Mouse (Mus musculus) urinary bladder, adult 18-20 months (tissue): Measurements from ENCODE around the gene Pfkfb2.
A peak's percentile ranks its signal among the peaks of the same experiment; 100 is the strongest.

Experiments used
- DNase-seq, 2 experiments: peaks; one replicate each; pipeline ENCODE4 v3.0.0; 2022; ENCODE audit warnings: low spot score in 2 of 2, mixed read lengths in 2 of 2

The Pfkfb2 gene

DNA sequence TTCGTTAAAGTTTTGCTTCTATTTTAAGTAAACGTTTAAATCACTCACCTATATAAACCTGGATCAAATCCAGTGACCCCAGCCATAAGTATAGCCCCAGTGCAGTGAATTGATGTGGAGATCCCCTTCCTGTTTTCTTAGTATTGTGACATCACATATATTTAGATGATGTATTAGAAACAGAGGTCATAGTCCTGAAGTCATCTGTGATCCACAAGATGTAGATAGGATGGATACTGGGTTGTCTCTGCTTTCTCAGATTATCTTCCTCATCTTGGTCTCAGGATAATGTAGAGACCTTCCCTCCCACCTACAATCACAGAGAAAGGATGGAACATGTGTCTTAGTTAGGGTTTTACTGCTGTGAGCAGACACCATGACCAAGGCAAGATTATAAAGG lies at the start of gene Pfkfb2:
Pfkfb2 (minus strand) TSS at position 101 of the 400 bp plus-strand sequence.
- no peak for DNase-seq

DNA sequence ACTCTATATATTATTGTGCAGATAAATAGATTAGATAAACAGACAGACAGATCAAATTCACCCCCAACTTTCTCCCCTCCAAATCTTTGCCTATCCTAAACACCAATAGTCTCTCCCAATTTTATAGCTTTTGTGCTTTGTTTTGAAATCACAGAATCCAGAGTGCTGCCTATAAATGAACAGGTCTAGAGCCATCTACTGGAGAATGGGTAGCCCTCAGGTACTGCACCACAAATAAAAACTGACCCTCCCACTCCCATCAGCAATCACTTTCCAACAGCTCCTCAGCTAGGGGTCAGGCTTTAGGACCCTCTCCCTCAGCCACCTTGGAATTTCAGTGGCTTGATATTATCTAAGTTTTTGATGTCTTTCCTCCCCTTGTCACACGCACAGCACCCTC lies 47.6 kb upstream of the Pfkfb2 start:
- DNase-seq = no peak

DNA sequence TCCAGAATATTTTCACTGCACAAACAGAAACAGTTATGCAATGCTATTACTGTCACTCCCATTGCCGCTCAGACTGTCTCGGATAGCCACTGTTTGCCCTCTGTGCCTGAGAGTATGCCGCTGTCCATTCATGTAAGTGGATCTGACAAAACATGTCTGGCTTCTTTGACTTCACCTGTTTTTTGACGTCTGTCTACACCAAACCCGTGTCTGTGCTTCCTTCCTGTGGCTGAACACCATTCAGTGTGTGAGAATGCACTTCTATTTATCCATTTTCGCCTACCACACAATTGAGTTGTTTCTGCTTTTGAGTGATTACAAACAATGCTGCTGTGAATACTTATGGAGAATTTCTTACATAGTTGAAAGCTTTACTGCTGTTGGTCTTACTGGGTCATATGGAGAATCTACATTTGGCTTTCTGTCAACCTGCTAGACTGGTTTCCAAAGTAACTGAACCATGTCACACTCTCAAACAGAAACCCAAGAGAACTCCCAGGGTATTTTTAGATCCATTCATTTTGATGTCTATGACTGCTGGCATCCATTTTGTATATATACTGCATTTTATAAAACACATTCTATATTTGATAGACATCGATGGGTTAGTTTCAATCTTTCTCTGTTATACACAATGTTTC lies 46.8 kb upstream of the Pfkfb2 start:
- DNase-seq = no peak

DNA sequence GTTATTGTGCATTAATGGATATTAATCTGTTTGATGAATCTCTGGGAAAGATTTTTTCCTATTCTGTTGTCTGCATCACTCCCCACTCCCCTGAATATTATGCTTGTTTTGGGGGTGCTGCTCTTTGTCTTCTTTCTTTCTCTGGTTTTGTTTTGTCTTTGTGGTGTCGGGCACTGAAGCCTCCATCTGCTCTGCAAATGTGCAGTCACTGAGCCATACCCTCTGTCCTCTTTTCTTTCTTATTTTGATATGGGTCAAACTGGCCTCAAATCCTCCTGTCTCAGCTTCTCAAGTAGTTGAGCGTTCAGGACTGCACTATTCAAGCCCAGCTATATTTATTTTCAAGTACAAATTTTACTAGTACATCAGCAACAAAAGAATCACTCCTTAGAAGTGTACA lies 46.2 kb upstream of the Pfkfb2 start:
- no peak for DNase-seq

DNA sequence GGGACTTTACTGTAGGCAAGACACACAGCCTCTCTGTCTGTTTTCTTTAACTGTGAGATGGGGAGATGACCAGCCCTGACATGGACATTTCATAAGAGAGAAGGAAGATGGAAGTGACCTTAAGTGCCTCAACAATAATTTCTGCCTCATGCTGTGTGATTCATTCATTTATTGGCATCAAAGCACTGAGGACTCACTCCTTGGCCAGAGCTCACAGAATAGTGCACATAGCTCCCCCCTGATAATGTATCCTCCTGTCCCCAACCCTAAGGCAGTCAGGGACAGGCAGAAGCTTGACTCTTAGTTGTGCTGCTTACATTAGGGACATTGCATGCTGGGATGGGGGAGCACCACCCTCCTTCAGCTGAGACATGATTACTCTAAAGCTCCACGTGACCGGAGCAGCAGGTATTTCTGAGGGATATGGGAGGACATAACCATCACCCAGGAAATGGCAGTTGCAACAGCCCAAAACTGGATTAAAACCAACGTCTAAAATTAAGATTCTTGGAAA lies 42.0 kb upstream of the Pfkfb2 start:
- no peak for DNase-seq

DNA sequence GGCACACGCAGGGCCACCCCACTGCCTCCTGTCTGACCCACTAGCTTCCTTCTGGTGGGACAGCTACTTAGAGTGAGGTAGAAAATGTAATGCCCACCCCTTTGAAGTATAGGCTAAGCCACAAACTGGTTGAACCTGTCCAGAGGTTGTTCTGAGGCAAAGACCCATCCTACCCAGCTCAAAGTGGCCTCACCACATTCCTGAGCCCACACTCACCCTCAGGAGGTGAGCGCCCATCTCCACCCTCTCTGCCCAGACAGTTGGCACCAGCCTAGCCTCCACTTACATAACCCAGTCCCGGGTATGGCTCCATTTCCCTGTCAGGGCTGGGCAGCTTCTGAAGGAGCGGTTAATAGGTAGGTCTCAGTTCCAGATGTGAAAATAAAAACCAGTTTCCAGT lies 41.4 kb upstream of the Pfkfb2 start:
- peak in 1 of 2 experiments; percentile 78 for DNase-seq

DNA sequence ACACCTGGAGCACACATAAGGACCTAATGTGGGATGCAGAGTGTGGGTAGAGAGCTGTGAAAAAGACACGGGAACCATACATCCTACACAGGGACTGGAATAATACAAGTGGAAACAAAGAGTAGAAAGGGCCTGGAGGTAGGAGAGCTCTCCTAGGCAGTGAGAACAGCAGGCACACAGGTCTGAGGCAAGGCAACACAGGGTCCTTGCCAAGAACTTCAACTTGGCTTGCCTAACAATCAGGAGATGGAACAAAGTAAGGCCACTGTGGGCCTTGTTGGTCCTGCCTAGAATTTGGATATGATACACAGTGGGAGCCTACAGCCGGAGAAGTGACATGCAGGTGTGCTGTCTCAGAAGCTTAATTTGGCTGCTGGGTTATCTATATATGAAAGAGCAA lies 40.9 kb upstream of the Pfkfb2 start:
- no peak for DNase-seq

DNA sequence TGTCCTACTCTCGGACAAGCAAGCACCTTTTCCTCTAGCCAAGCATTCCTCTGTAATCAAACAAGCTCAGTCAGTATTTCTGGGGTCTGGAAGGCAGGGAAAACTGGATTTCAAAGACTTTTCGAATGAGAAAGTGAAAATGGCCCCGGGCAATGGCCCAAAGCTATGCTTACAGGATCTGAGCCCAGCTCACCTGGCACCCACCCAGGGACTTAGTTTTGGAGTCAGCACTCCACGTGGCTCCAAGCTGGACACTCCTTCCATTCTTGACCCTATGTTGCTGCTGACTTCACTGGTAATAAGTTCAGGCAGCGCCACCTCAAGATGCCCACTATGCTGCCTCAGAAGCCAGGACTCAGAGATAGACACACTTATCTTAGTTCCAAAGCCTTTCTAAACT lies 38.0 kb upstream of the Pfkfb2 start:
- no peak for DNase-seq

DNA sequence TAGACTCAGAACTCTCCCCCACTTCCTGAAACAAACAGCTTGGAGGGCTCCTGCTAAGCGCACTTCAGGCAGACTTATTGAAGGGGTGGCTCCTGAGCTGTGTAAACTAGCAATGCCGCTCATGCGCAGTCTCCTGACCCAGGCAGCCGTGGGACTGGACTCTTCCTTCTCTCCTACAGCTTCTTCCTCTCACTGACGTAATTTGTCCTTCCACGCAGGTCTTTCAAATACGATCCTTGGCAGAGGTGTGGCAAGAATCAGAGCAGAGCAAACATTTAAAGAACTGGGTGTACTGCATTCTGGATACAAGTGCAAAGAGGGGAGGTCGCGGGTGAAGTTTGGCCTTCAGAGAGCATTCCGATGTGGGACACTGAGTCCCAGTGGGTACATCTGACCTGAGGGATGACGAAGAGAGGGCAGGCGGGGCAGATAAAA lies 35.0 kb upstream of the Pfkfb2 start:
- peak; percentile 49 to 67 for DNase-seq

DNA sequence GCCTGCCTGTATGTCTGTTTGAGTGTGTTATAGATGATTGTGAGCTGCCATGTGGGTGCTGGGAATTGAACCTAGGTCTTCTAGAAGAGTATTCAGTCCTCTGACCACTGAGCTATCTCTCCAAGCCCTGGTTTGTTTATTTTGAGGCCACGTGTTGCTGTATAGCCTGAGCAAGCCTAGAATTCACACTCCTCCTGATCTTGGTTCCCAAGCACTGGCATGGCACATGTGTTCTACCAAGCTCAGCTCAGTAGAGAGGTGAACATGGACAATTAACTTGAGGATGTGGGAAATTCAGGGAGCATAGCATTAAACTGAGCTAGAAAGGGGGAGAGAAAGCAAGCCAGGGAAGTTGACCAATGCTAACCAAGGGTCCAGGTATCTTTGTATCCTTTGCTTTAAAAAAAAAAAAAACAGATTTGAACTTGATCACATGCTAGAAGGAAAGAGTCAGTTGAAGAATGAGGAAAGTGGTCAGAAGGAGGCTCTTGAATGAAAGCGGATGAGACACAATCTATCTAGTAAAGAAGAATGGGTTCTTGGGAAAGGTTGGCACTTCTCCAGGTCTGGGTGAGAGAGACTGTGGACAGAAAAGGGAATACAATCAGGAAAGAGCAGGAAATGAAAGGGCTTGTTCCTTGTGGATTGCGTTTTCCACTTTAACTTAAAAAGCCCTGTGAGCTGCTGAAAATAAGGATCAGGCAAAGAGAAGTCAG lies 33.1 kb upstream of the Pfkfb2 start:
- DNase-seq = no peak

DNA sequence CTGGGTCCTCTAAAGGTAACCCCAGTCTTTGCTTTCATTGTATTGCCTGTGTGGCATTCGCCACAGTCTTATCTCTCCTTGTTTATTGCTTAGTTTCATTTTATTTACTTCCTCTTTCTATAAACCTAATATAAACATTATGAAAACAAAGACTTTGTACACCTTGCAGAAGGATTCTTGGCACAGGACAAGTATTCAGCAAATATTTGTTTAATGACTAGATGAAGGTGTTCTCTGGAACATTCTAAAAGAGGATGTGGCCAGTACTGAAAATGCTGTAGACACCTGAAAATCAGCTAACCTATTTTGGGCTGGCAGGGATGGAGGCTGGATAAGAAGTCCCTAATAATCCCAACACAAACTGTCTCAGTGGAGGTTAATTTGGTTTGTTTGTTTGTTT lies 32.5 kb upstream of the Pfkfb2 start:
- DNase-seq = no peak

DNA sequence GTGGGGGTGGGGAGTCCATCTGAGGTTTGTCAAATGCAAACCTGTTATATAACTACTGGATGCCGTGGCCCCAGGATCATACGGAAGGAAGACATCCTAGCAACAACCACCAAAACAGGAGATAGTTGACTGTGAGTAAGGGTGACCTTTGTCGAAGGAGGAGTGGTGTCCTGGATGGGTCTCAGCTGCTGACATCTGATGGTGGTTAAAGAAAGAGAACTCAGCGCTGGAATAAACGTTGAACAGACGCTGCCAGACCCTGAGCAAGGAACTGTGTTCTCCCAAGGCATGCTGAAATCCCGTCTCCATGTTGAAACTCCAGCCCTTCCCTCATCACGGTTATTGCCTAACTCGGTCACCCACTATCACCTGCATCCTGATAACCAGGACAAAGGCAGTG lies 30.6 kb upstream of the Pfkfb2 start:
- no peak for DNase-seq

DNA sequence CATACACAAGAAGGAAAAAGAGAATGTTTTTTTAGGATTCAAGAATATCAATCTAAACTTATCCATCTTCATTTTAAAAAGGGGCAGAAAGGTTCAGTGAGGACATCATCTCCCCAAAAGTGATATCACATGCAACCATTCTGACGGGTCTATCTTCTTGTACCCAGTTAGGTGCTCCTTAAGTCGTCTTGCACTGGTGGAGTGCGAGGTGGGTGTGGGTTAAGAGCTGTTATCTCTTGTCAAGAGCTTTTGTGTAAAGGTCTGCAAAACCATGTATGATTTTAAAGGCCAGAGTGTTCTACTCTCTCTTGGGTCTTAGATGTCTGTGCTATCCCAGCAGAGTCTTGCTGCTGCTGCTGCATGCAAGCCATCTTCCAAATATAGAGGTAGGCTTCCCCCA lies 17.8 kb upstream of the Pfkfb2 start:
- no peak for DNase-seq

DNA sequence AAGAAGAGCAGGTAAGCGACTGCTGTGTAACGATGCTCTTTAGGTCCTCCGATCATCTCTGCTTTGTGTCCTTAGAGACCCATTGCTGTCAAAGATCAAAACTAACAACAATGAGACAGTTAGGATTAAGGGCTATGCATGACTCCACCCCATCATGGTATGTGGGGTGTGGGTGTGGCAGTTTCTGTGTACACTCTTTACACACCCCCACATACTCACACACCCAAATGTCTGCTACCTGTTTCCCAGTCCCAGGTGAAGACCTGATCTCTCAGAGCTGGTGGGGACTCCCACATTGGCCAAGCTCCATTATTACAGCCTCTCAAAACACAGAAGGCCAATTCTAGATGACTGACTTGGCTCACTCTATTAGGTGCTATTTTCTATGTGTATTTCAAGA lies 16.5 kb upstream of the Pfkfb2 start:
- DNase-seq = no peak

DNA sequence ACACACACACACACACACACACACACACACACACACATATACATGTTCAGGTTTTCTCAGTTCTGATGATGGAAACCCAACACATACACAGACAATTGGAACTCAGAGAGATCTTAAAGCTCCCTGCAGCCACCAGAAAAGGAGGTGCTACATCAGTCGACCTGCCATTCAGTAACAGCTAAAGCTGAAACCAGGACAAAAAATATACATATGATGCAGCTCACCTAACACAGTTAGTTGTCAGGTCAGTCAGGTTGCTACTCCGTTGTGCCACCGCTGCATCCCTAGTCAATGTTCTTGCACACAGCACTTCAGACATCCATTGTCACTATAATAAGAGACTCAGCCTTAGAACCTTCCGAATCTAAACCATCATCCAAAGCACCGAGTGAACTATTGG lies 15.9 kb upstream of the Pfkfb2 start:
- no peak for DNase-seq

DNA sequence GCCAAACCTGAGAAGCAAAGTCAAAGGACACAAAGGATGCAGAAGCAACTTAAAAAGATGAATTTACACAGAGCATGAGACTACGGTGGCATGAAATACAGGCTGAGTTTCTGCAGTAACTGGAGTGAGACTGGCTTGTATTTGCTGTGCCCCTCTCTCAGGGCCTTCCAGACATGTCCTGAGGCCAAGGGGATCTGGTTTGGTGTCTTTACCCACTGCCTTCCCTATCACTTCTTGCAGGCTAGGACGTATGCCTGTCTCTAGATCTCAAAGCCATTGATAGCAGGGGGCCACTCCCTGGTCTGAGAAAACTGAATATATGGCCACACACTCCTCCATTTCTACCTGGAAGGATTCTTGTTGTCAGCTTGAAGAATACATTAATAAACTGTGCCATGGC lies 15.2 kb upstream of the Pfkfb2 start:
- no peak for DNase-seq

DNA sequence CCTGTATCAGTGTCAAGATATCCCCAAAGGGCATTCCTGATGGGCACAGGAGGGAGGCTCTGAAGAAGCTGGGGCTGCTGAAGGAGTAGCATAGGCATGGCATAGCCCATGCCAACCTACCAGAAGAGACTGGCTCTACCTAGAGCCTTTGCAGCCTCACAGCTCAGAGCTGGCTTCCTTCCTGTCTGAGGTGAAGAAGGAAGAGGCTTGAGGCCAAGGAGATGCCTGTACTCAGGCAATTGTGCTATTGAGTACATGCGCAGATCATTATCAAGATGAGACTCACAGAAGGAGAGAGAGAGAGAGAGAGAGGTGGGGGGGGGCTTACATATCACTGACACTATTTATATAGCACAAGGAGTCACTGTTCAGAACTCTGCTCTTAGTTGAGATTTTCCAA lies 14.7 kb upstream of the Pfkfb2 start:
- no peak for DNase-seq

DNA sequence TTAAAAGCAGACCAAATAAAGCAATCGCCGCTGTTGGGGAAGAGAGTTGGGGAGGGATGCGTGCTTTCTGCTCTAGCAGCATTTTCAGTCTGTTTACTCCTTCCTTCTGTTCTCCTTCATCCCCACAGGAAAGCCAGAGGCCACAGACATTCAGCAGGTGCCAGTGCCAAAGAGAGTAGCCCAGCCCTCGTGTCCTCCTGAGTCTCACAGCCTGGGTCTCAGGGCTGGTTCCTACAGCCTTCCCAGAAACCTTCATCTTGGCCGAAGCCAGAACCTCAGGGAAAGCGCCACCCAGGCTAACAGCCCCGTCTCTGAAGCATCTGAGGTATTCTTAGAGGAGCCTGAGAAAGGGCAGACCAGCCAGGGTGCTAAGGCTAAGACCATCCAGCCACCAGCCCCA lies 13.1 kb upstream of the Pfkfb2 start:
- no peak for DNase-seq

DNA sequence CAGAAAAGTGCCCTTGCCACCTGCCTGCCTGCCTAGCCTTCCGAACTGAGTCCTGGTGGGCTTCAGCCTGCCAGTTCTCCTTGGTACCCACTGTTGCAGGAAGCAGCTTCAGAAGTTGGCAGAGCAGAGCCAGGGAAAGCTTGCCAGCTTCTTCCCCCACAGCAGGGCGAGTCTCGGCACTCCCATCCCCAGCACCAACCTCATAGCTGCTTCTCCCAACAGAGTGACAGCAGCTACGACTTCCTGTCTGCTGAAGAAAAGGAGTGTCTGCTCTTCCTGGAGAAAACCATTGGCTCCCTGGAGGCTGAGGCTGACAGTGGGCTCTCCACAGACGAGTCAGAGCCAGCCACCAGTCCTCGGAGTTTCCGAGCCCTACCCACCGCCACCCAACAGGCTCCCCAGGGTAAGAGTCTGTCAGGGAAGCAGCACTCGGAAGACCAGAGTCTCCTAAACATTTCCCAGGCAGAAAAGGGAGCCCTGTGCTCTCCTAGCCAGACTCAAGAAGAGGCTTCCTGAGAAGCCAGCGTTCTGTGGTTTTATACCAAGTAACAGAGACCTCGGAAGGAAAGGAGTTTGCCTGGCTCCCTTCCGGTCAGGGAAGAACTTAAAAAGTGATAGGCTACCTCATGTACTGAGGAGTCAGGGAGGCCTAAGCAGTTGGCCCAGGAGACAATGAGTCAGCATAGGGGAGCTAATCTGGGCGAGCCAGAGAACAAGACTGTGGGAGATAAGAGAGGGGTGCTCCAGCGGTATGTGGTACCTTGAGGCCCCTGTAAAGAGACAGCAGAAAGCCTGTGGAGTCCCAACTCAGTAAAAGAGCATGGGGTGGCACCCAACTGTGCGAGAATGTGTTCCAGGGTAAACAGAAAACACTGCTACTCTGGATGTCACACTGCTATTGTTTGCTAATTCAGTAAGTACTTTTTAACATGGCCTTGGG lies 12.0 kb upstream of the Pfkfb2 start:
- no peak for DNase-seq

DNA sequence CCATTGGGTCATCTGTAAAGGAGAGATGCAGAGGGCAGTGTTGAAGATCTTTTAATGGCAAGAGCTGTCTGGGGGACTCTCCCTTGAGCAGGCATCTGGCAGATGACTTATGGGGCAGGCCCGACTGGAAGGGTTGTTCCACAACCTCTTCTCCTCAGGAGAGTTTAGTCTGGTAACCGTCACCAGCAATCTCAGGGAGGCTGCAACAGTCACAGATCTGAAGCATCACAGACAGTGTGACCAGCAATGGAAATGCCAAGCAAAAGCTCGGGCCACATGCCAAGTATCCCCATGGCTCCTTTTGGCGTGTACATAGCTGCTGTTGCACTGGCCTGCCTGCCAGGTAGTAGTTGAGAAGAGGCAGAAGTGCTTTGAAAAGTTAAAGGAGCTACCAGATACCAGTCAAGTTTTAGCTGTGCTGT lies 11.2 kb upstream of the Pfkfb2 start:
- no peak for DNase-seq

DNA sequence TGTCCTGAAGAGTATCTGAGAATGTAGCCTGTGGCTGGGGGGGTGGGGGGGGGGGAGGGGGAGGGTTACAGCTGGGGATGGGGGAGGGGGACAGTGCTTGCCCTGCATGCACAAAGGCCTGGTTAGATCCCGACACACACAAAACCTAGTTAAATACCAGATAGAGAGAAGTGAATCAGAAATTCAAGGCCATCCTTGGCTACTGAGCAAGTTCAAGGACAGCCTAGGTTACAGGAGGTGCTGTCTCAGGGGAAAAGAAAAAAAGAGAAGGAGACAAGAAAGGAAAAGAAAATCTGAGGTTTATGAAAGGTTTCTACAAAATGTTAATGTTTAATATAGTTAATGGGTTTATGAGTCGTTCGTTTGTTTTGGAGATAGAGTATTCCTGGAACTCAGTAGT lies 10.6 kb upstream of the Pfkfb2 start:
- no peak for DNase-seq

DNA sequence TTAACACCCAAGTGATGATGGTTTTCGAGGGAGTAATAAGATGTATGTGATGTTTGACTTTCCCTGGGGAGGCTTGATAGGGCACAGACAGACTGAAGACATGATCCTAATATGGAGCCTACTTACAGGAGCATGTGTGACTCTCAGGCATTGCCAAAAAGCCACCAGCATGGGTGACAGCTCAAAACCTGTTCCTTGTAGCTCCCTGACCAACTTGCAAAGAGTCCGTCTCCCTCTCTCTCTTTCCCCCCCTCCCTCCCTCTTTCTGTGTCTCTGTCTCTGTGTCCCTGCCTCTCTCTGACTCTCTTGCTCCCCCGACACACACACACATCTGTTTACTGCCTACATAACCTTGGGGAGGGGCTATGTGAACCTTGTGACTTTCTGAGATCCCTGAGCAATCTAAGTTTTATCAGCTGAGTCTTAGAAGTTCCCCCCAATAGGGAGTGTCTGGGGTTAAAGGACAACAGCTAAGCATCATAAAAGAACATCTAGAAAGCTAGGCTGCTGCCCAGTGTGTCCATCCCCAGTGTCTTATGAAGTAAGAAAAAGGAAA lies 9.6 kb upstream of the Pfkfb2 start:
- DNase-seq = no peak
